Mouse (Mus musculus): Measurements from ENCODE around the gene Ppp1r21.

The Ppp1r21 gene

GRCm38 (mm10) chr17:88530236-88530619 lies 310 bp downstream of the Ppp1r21 start:
- DNase-seq (ENCODE audit: low read depth, low spot score): no peak

DNA sequence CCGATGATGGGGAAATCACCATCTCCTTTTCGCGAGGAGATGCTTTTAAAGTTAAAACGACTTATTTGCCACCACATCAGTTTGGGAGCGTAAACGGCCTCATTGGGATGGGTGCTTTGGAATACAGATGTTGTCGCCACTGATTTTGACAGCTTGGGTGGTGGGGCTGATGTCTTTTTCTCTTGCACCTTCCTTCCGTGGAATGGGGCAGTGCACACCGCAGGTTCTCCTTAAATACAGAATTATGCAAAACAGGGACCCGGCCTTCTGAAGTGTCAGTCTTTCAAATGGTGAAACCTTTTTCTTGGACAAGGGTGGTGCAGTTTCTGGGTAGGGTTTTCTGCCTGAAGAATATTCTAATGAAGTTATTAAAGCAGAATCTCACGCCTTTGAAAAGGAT lies 749 bp downstream of the Ppp1r21 start:
- DNase-seq (ENCODE audit: low read depth, low spot score): no peak

- DNase-seq (ENCODE audit: low read depth, low spot score): no peak
Observed at GRCm38 (mm10) chr17:88531176-88531575, 1.3 kb downstream of the Ppp1r21 start.

DNA sequence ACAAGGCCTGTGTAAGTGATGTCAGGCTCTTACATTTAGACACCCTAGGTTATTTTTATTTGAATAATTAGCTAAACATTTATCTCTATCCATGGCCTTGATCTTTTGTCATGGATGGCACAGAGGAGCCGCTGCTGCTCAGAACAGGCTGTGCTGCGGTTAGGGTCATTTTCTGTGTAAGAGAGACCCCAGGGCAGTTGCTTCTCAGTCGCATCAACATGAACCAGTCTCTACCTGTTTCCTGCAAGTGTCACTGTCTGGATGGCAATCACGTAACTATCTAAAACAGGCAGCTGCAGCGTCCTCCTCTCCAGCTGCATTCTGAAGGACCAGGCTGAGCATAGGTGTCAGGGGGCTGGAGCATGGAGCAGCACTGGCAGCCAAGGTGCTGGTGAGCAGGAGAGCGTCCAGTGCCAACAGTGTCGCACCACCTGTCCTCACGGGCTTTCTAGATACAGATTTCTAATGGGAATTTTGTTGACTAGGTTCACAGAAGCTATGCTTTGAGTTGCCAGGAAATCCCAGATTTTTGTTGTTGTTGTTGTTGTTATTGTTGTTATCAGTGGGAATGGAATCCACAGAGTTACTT lies 8.0 kb downstream of the Ppp1r21 start:
- DNase-seq (ENCODE audit: low read depth, low spot score): no peak

- DNase-seq (ENCODE audit: low read depth, low spot score): no peak
Observed at GRCm38 (mm10) chr17:88542771-88543416, 13.0 kb downstream of the Ppp1r21 start.

DNA sequence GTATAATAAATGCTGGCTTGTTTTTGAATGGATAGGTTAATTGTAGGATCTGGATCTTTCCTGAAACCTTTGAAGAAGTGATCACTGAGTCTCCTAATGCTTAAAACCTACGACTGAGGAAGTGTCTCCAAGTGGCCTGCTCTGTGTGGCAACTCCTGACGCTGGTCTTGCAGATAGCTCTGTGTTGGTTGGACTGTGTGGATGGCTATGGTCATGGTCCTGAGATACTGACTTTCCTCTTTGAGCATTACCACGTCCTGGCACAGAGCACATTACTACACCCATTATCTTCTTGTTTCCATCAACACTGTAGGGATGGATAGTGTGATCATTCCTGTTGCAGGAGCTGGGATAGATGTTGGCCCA lies 13.5 kb downstream of the Ppp1r21 start:
- no peak for DNase-seq (ENCODE audit: low read depth, low spot score)

- no peak for DNase-seq (ENCODE audit: low read depth, low spot score)
Observed at GRCm38 (mm10) chr17:88545217-88545784, 15.4 kb downstream of the Ppp1r21 start.

GRCm38 (mm10) chr17:88546745-88547144 lies 16.8 kb downstream of the Ppp1r21 start:
- peak; percentile 64 for DNase-seq (ENCODE audit: low read depth, low spot score)

- DNase-seq (ENCODE audit: low read depth, low spot score): no peak
Observed at GRCm38 (mm10) chr17:88549411-88550191, 19.7 kb downstream of the Ppp1r21 start.

- DNase-seq (ENCODE audit: low read depth, low spot score): no peak
Observed at GRCm38 (mm10) chr17:88550351-88550750, 20.4 kb downstream of the Ppp1r21 start.

DNA sequence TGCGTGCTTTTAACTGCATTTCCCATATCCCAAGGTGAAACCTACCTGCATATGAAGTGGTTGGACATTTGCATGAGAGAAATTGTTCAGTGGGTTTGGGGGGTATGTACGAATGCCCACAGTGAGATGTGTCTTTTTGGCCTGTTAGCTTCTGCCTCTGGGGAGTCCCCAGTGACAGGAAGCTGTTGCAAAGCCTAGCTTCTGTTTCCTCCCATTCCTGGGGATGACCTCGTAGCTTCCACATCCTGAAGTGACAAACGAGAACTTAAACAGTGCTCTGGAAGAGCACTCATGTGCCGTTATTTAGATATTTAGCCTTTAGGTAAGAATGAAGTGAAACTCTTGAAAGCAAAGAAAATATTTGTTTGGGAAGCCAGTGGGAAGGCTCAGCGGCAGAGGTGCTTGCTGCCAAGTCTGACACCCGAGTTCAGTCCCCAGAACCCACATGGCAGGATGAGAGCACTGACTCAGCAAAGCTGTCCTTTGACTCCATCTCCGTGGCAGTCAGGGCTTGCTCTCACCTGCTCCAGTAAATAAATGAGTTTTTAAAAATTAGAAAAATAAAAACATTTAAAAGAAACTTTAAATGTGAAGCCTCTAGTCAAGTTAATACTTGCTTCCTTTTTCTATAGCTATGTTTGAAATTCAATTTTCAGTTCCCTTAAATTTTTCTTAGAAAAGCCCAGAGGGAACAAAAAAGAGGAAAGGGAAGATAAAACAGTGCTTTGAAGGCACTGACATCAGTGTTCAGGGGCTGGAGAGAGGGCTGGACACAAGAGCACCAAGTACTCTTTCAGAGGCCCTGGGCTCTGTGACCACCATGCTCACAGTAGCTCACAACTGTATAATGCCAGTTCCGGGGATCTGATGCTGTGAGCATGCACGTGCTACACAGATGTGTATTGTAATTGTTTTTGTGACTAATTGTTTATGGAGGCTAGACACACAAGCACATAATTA lies 21.3 kb downstream of the Ppp1r21 start:
- no peak for DNase-seq (ENCODE audit: low read depth, low spot score)

DNA sequence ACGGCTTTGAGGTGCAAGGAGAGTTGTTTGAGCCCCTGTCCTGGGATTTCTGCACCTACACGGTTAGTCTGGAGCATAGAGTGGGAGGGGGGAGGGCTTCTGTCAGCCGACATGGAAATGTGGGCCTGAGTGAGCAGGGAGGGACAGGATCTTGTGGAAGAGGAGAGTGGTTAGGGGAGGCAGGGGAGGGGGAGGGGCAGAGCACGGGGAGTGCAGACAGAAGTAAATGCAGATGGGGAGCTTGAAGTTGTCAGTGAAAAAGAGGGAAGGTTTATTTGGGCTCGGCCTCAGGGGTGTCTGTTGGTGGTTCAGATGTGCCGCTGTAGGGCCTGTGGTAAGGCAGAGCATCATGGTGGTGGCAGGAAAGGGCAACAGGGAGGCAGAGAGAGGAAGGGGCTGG lies 22.6 kb downstream of the Ppp1r21 start:
- no peak for DNase-seq (ENCODE audit: low read depth, low spot score)

GRCm38 (mm10) chr17:88553001-88553449 lies 23.1 kb downstream of the Ppp1r21 start:
- DNase-seq (ENCODE audit: low read depth, low spot score): no peak

DNA sequence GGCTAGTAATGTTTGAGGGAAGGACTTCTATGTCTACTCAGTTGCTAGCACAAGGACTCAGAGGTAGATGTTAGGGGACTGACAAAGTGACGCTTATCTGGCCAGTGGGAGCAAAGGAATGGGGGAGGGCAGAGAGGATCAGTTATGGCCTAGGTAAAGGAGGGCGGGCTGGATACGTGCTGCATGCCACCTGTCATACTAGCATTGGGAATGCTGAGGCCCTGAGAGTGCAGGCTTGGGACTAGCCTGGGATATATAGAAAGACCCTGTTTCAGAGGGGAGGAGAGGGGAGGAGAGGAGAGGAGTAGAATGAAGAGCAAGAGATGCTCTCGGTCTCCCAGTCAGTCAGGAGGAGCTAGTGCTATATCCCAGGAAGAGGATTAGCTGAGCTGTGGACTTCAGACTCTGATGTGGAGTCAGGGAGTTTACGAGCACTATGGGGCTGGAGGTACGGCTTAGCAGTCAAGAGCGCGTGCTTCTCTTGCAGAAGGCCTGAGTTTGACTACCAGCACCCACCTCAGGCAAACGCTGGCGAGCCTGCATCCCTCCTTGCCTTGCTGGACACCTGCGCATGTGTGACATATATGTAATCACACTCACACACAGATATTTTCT lies 23.7 kb downstream of the Ppp1r21 start:
- no peak for DNase-seq (ENCODE audit: low read depth, low spot score)

DNA sequence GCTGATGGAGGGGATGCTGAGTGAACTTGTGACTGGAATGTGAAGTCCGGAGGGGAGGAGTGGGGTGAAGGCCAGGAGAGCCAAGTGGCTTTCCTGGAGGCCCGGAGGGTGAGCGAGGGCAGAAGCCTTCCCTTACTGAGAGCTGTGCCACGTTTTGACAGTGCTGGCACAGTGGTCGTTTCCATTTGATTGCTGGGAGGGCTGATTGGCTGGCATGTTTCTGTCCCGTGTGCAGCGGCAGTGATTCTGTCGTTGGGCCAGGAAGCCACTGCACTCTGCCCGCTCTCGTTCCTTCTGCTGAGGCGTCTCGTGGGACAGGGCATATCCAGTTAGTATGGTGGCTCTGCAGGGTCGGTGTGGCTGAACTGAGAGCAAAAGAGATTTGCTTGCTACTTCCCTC lies 26.3 kb downstream of the Ppp1r21 start:
- DNase-seq (ENCODE audit: low read depth, low spot score): no peak

GRCm38 (mm10) chr17:88556688-88557087 lies 26.8 kb downstream of the Ppp1r21 start:
- DNase-seq (ENCODE audit: low read depth, low spot score): no peak

GRCm38 (mm10) chr17:88558168-88558842 lies 28.4 kb downstream of the Ppp1r21 start:
- peak; percentile 61 for DNase-seq (ENCODE audit: low read depth, low spot score)

DNA sequence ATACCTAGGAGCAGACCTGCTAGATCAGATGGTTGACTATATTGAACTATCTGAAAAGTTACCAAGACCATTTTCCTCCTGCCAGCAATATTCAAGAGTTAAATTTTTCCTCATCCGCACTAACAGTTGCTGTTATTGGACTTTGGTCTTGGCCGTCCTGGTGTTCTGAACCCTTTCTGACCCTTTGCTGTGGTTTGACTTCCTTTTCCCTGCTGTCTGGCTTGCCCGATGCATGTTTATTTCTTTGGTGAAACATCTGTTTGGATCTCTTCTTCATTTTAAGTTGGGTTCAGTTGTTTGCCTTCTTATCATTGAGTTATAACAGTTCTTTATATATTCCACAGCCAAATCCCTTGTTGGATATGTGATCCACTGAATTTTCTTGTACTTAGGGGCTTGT lies 33.7 kb downstream of the Ppp1r21 start:
- DNase-seq (ENCODE audit: low read depth, low spot score): no peak

GRCm38 (mm10) chr17:88569807-88570540 lies 40.1 kb downstream of the Ppp1r21 start:
- DNase-seq (ENCODE audit: low read depth, low spot score): no peak

- no peak for DNase-seq (ENCODE audit: low read depth, low spot score)
Observed at GRCm38 (mm10) chr17:88570784-88571183, 40.9 kb downstream of the Ppp1r21 start.
